Mouse (Mus musculus) lung, postnatal 36 days (tissue): ENCODE measurements at regions not wholly inside any gene's neighbourhood (a gene's known extent, or its start where the extent isn't known, plus 50 kb on each side); places are given as distances from the start of the nearest gene placed in this dataset.

Experiments
- DNase-seq: peaks from one replicate; pipeline ENCODE4 v3.0.0; 2022; ENCODE audit warnings: mixed read lengths

DNA sequence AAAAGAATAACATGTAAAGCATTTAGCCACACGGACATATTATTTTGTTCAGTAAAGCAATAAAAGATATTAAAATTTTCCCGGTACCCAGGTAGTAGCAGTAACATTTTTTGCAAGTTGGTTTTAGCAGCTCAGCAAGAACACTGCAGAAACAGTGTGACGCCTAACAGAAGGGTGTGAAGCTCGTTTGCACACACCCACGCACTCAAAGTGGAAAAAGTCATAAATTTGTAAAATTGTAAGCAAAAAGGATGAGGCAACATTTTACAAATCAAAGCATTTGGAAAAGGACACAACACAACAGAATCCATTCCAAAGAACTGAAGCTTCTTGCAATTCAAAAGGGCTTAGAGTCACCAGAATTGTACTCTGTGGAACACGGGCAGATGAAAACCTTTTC is 1053.6 kb upstream of the Celf2 start:
- DNase-seq = no peak

DNA sequence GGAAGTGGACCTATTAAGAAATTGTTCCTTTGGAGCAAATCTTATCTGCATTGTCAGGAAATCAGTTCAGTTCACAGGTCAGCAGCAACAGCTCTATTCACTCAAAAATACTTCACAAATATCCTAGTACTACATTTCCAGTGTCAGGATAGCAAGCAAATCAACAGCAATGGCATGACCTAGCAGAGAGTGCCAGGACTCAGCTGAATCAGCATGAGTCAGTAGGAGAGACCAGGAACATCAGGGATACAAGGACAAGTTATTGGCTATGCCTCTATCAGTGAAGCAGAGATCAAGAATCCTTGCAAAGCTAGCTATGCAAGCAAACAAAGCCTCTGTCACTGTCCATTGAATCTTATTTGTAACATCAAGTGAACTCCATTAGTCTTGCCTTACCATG is 1036.8 kb upstream of the Celf2 start:
- no peak for DNase-seq

DNA sequence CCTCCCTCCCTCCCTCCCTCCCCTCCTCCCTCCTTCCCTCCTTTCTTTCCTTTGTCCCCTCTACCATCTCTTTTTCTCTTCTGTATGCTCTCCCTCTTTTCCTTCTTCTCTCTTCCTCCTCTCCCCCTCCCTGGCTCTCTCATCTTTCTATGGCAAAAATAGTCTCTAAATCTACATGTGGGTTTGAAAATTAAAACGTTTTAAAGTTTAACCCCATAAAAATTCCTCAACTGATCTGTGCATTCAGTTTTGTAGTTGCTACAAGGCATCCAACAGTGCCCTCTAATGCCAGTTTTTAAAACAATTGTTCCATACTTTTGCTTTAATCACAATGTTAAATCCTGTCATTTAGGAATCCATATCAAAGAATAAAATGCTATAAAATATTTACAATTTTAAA is 1027.5 kb upstream of the Celf2 start:
- DNase-seq = no peak

DNA sequence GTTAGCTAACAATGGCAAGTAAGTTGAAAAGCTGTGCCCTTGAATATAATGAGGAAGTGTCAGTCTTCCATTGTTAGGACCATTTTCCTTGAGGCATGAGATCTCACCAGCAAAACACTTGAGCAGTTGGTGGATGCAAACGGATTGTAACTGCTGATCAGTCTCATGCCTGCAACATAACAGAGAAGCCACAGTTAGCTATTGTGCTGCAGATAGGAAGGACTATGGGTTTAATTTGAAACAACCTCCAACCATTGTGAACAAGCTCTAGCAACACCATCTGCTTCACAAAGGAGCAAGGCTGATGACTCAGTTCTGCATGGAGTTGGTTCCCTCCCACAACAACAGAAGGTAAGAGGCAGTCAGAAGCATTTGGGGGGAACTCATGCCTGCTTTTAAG is 989.1 kb upstream of the Celf2 start:
- DNase-seq = no peak

DNA sequence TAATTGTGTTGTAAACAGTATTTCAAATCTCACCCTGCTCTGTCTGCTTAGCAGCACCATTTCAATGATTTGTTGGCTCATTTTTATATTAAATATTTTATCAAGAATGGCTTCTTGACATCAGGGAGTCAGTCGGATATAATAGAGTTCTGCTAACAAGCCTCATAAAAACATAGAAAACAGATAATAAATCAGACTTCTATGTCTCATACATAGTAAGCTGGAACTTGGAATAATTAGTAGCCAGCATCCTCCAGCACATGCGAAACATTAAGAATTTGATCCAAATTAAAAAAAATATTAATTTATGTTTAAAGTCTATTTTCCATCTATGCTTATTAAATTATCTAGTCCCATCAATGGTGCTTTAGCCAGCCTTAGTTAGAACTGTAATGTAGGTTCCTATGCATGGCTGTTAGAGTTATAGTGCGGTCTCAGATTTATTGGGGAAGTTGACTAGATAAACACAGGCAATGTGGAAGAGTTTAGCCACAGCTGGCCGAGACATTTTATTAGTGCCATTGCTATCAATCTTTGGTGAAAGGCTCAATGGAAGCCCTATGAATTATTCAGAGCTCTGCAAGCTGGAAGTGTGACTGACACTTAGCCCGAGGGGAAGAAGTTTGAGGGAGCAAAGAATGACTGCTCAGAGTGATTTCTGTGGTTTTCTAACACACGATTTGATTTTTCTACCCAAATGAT is 968.6 kb upstream of the Celf2 start:
- DNase-seq = no peak

DNA sequence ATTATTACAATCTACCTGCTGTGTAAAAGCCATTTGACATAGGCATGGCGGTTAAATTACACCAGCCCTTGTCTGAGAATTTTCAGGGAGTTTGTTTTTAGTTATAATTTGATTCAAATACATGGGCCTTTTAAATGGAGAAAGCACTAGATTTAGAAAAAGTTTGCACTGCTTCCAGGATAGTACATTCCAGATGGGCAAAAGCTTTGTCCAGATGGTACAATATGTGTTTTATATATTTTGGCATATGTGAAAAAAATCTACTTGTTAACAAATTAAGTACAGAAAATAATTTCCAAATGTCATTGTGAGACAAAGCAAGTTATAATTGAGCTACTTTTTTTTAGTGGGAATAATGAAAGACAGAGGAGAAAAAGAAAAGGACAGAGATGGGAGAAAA is 961.2 kb upstream of the Celf2 start:
- no peak for DNase-seq

DNA sequence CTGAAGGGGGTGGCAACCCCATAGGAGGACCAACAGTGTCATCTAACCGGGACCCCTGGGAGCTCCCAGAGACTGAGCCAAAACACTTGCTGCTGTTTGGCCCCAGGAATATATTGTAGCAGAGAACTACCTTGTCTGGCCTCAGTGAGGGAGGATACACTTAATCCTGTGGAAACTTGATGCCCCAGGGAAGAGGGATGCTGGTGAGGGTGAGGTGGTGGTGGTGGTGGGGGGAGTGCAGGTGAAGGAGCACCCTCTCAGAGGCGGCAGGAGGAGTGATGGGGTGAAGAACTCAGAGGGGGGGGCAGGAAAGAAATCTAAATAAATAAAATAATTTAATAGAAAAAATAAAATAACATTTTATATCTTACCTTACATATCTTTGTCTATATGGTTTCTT is 959.6 kb upstream of the Celf2 start:
- no peak for DNase-seq

DNA sequence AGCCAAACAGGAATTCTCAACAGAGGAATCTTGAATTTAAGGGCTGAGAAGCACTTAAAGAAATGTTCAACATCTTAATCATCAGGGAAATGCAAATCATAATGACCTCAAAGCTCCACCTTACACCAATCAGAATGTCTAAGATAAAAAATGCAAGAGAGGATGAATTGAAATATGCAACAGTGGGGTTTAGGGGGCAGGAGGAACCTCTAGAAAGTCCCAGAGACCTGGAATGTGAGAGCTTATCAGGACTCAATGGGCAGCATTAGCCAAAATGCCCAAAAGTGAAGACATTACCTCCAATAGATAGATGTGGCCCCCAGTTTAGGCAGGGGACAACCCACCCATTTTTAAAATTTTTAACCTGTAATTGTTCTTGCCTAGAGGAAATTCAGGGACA is 959.0 kb upstream of the Celf2 start:
- no peak for DNase-seq

DNA sequence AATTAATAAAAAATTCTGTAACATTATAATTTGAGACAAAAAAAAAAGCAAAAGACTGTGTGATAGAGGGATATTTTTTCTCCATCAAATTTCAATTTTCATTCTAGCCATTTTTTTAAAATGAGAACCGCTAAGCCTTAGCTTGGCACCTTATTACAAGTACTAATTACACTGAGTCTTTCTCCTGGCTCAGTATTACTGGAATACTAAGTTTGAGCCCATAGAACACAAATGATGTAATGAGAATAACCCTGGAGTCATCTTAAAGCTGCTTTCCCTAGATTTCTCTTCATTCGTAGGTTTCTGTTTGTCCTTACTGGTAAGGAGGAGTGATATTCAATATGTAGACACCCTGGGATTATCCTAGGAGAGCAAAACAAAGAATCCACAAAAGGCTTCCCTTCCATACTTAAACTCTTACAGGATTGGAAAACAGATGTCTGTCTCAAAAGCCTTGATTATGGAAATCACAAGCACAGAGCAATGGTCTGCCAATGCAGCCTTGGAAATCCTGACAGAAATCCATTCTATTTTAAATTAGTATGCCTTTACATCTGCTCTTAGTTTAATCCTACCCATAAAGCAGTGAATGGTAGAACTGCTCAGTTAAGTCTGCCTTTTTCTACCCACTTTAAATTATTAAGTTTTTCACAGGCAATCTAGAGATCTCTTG is 958.3 kb upstream of the Celf2 start:
- DNase-seq = no peak

DNA sequence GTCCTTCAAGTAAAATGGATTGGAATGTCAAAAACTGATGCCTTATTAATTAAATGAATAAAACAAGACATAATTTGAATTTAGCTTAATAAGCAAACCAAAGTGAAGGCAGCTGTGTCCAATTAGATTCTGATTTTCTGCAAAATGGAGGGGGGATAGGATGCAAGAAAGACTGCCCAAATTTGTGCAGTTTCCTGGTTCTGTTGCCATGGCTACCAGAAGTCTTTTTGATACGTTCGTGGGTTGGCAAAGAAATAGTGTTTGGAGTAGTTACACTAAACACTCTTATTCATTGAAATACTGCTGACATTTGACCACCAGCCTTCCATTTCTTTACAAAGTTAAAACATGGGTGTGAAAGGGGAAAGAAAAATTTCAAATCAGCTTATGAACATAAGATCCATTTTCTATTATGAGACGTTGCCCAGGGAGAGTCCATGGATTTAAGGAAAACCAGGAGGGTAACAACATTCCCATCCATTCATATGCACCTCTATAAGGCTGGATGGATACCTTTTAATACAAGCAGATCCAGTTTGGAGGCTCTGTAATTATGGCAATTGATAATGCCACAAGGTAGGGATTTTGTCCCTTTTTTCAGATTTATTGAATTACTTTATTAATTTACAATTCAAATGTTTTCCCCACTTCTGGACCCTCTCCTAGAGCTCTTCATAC is 943.3 kb upstream of the Celf2 start:
- no peak for DNase-seq

DNA sequence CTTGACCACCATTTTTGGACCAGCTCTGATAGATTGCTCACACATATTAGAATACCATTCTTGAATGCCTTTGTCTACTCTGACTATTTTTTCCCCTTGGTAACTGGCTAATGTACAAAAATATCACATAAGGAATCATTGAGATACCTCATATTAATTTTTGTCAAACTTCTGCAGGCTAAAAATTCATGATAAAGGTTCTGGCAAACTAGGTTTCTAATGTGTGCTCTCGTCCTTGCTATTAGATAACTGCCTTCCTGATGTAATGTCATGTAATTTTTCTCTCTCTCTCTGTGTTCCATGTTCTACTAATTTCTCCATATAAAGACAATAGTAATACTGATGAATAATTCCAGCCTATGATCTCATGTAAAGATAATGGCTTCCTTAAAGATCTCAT is 931.9 kb upstream of the Celf2 start:
- no peak for DNase-seq

DNA sequence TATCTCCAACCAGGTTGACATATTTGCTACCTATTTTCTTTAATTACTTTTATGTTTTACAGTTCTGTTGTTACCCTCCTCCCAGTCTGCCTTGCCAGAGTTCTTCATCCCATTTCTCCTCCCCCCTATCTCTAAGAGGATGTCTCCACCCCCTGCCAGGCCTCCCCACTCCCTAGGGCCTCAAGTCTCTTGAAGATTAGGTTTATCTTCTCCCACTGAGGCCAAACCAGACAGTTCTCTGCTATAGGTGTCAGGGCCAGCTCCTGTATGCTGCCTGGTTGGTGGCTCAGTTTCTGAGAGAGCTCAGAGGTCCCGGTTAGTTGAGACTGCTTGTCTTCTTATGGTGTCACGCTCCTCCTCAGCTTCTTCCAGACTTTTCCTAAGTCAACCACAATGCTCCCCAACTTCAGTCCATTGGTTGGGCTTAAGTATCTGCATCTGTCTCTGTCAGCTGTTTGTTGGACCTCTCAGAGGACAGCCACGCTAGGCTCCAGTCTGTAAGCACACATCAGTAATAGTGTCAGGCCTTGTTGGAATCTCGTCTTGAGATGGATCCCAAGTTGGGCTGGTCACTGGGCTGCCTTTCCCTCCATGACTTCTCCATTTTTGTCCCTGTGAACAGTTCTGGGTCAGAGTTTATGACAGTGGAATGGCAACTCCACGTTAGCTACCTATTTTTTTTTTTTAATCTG is 920.4 kb upstream of the Celf2 start:
- no peak for DNase-seq

DNA sequence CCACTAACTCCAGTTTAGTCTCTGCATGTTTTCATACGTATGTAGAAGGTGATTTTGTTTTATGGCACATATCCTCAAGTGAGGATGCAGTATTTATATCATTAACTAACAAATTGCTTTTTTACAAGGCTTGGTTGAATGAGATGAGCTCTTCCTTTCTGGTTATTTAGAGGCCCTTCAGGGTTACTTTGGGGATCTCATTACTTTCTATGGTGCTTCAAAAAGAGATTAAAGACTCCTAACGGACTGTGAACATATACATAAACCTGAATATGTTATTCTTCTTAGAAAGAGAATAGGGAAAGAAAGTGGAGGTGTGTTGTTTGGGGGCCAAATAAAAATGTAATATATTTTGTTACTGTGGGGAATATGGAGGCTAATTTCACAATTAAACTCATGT is 918.8 kb upstream of the Celf2 start:
- DNase-seq = no peak

DNA sequence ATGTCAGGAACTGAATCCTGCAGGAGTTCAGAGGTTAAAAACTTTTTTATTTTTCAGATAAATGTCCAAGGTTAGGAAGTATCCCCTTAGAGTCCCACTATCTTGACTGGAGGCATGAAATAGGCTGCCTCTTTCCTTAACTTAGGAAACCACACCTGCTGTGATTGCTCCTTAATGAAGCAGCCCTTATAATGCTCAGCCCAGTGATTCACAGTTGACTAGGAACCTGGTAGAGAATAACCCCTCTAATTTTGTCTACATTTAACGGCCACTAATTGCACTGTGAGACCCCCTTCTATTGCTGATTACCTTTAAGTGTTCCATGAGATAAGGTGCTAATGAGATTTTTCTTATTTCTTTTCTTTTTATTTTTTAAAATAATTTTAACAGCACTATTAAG is 918.4 kb upstream of the Celf2 start:
- no peak for DNase-seq

DNA sequence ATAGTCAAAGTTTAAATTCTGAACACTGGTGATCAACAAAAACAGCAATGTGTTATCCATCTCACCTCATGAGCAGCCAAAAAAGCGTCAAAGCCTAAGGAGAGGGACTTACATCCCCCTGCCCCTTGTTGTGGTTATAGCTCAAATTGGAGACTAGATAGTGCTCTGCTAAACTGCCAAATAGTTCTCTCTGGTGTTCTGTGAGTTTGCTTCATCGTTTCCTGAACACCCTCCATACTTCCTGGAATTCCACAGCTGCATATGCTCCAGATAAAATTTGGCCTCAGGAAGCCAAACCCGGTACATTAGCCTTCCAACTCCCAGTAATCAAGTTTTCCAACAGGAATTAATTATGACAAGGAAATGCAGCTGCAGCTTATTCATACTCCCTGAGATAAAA is 906.6 kb upstream of the Celf2 start:
- no peak for DNase-seq

DNA sequence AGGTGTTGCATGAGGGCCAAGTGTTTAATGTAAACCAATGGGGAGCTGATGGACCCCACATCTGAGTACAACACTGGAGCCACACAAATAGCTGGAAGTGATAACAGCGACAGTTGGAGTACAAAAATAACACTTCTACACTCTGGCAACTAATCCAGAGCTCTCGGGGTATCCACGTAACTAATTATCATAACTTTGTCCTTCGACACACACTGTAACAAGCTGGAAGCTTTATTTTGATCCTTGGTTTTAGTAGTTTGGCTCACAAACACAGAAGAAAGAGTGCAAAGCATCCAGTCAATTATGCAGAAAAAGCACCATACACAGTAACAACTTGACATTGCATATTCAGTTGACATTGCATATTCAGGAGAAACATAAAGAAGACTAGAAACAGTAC is 884.8 kb upstream of the Celf2 start:
- DNase-seq = no peak

DNA sequence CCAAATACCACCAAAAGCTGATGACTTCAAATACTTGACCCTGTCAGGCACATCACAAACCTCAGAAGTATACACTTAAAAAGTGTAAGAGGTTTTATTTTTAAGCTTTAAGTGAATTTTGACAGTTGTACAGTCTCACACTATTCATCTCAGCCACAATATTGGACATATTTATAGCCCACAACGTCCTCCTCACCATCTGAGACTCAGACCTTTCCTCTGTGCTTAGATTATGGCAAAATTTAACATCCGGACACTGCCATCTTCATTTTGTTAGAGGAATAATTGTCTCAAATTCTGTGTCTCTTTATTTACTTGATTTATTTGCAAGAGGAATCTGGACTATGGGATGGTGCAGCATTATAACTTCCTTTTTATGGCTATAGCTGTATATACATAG is 880.2 kb upstream of the Celf2 start:
- DNase-seq = no peak

DNA sequence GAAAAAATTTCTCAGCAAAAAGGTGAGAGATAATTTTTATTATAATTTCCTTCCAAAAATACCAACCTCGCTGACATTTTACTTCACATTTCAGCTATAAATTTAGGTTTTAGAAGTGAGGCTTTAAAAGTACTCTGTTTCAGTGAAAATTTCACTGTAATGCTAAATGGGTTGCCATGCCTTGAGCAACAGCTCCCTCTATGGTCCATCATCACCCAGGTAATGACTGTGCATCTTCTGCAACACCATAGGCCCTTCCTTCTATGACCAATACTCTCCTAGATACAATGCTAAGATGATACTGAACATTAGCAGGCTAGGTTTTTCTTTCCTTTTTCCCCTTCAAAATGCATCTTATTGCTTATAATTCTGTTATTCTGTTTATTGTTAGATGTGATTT is 870.9 kb upstream of the Celf2 start:
- DNase-seq = peak; percentile 19

DNA sequence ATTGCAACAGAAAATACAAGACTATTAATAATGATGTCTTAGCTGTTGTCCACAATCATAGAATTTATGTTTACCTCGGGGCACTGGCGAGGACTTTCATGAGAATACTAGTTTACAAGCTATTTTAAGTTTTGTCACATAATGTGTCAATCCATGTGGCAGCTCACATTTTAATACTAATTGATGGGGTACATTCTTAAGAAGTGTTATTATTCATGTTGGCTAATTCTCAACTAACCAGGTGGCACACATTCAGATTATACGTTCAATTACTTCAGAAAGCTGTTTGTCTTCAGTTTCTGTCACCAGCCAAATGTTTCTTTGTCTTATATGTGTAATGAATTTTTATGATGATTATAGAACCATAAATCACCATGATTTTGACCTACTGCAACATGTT is 870.2 kb upstream of the Celf2 start:
- DNase-seq = no peak

DNA sequence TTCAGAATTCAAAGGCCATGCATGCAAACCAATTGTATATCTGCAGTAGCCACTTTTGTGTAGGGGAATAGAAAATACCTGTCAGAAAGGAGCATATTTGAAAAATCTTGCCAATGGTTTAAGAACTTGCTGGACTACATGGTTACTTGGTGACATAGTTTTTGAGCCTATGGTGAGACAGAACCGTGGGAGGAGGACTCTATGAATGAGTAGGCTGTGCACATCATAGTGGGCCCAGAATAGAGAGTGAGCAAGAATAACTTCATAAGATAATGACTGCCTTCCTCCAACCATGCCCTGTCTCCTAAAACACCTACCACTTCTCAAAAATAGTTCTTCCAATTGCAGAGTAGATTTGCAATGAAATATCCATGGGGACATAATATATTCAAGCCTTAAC is 838.5 kb upstream of the Celf2 start:
- no peak for DNase-seq

DNA sequence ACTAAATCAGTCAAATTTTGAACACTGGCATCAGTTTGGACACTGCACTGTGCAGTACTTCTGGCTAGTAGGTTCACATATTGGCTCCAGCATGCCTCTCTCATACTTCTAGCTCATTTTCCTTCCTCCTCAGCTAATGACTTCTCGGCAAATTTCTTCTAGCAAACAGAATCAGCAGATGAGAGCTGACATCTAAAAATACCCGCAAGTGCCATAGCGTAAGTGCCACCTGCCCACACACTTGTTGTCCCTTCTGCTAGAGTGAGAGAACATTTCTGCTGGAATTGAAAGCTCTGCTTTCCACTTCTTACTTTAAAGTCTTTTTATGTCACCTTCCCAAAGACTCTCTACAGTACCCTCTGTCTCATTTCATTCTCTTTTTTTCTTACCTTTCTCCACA is 835.4 kb upstream of the Celf2 start:
- no peak for DNase-seq

DNA sequence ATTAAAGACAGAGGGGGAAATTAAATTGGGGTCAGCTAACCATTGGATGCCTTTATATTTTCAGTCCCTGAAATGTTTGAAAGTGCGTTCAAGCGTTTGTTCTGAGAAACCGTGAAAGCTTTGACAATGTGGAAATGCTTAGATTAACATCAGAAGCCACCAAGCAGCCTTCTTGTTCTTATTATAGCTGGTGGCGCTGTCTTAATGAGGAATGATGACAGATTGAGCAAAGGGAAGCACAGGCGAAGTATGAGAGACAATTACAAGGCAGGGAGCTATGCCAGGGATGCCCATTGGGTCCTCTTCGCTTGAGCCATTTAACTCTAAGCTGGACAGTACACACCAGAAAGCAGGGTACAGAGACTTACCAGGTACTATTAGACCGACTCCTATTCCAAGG is 828.9 kb upstream of the Celf2 start:
- DNase-seq = no peak

DNA sequence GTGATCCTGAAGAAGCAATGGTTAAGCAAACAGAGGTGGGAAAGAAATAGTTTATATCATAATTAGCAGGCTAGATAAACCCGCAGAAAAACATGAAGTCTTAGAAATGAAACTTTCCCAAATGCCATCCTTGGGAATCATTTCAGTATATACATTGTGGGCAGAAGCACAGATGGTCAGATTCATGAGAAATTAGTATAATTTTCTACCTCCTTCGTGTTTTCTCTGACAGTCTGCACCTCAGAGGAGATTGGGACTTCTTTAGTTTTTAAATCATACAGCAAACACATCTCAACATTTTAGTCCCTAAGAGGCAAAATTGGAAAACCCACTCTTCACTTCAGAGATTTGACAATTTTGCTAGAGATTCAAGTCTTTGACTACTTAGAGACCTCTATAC is 786.6 kb upstream of the Celf2 start:
- no peak for DNase-seq

DNA sequence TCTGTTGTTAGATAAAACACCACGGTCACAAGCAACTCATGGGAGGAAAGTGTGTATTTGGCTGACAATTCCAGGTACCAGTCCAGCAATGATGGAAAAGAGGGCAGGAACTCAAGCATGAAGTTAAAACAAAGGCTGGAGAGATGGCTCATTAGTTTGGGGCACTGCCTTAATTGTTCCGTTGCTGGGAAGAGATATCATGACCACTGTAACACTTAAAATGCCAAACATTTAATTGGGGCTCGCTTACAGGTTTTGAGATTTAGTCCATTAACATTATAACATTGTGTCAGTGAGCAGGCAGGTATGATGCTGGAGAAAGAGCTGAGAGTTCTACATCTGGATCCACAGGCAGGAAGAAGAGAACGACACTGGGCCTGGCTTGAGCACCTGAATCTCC is 782.0 kb upstream of the Celf2 start:
- no peak for DNase-seq
